Mouse (Mus musculus) lung, adult 2 months (tissue): ENCODE data around the gene Mdm1.

Experiments
- CTCF ChIP-seq: fragments of 200-500 bp; IDR thresholded peaks from 2 replicates; pipeline ENCODE4 v1.5.1; 2011; ENCODE audit warnings: mild to moderate bottlenecking, low read length, control low read depth; ENCODE audit not compliant: insufficient read depth
- POLR2A ChIP-seq: fragments of 200-500 bp; IDR thresholded peaks from 2 replicates; pipeline ENCODE4 v1.6.1; 2011; ENCODE audit warnings: low read depth, mild to moderate bottlenecking, control low read depth, low read length, borderline replicate concordance; ENCODE audit errors: extremely low read depth

- TF ChIP-seq CTCF (peak; percentile 23; the same call in 1 of the 2 replicates), POLR2A (no peak)
These were observed 31.3 kb upstream of the Mdm1 start for GRCm38 (mm10) chr10:118110006-118110920.
